Mouse (Mus musculus) adipocyte (in vitro differentiated cells): ENCODE results near the gene Hspb7.
A peak's percentile ranks its signal among the peaks of the same experiment; 100 is the strongest.

Experiments
- DNase-seq: peaks from one replicate; pipeline ENCODE4 v3.0.0-alpha.2; 2016; ENCODE audit warnings: low spot score

Gene Hspb7

GRCm38 (mm10) chr4:141420192-141420829 is at the start of gene Hspb7:
Gene Hspb7, plus strand, starts transcription at chr4:141420779.
- no peak for DNase-seq

DNA sequence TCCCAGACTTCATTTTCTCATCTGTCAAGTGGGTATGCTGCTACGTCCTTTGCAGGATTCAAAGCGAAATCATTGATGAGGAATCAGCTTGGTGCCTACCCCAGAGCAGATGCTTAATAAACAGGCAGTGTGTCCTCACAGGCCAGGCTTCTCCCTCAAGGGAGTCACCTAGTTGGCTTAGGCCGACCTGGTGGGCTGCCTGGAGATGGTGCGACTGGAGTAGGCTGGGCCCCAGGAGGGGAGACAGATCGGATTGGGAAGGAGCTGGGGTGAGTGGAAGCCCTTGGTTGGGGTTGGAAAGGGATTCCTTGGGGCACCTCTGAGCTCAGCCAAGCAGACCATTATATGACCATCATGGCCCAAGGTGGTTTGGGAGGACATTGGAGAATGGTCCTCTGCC is 48.2 kb upstream of the Hspb7 start:
- peak; percentile 29 for DNase-seq

DNA sequence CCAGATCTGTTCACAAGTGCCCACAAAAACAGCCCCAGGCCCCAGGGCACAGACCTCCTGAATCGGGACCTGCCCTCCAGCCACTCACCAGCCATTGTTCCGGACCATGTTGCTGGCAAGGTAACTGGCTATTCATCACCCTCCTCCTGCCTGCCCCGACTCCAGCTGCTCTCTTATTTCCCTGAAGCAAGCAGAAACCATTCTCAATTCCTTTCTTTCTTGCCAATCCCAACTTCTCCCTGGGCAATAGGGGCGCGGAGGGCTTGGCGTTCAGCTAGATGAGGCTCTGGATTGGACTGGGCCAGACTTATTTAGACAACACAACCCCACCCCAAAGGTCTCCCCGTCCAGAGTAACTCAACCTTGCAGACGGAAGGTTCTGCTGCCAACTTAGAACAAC is 40.9 kb upstream of the Hspb7 start:
- no peak for DNase-seq

DNA sequence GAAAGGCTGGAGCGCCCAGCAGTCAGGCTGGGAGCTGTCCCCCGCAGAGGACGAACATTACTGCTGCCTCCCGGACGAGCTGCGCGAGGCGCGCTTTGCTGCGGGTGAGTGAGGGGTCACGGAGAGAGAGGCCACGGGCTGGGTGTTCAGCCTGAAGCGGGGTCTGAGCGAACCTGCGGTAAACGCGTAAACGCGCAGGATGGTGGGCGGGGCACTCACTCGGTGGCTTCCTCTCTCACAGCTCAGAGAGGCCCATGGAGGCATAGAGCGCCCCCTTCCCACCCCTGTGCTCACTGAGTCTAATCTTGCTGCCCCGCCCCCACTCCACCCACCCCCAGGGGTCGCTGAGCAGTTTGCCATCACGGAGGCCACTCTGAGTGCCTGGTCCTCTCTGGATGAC is 38.2 kb upstream of the Hspb7 start:
- no peak for DNase-seq

GRCm38 (mm10) chr4:141385275-141385674 is 35.3 kb upstream of the Hspb7 start:
- peak; percentile 64 for DNase-seq

DNA sequence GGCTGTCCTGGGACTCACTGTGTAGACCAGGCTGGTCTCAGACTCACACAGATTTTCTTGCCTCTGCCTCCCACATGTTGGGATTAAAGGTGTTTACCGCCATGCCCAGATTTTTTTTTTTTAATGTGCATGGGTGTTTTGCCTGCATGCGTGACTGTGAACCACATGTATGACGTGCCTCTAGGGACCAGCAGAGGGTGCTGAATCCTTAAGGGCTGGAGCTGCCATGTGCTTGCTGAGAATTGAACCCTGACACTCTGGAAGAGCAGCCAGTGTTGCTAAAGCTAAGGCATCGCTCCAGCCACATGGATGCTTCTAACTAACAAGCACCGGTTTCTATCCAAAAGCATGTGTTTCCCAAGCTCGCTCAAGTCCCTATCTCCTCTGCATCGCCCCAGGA is 34.4 kb upstream of the Hspb7 start:
- no peak for DNase-seq

- peak; percentile 74 for DNase-seq
These were observed 33.3 kb upstream of the Hspb7 start for GRCm38 (mm10) chr4:141387093-141387784.

DNA sequence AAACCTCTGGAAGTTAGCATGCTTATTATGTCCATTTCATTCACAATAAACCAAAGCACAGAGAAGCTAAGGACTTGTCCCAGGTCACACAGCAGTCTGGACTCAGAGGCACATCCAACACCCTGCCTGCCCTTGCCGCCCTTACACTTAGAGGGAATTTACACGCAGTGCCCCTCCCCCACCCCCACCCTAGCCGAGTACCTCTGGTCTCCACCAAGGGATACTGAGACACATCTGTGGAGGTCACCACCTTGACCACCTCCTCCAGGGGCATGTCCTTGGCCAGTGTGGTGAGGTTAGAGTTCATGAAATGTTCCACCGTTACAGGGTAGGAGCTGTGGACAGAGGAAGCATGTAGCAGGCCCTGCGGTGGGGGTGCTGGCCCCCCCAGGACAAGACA is 32.6 kb upstream of the Hspb7 start:
- no peak for DNase-seq

DNA sequence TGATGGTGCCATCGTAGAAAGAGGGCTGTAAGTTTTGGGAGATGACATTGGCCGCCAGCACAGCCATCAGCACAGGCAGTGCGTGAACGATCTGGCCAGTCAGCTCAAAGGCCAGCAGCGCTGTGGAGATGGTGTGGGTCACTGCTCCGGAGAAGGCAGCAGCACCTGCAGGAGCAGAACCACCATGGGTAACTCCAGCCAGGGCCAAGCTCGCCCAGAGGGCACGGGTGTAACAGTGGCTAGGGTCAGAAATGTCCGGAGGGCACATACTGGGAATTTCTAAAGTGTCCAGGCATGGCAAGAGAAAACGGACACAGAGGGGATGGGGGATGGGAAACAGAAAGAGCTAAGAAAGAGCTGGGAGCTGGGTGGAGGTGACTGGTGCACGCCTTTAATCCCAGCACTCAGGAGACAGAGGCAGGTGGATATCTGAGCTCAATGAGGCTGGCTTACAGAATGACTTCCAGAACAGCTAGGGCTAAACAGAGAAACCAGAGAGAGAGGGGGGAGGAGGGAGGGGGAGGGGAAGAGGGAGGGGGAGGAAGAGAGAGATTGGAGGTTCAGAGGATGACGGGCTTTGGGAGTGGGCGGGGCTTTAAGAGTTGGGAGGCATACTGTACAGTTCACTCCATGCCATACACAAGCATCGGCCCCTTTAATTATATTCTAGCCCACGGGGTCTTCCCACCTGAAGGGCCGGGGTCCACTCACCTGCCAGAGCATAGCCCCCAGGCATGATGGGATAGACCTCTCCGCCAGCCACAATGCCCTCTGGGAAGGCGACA is 31.0 kb upstream of the Hspb7 start:
- no peak for DNase-seq

DNA sequence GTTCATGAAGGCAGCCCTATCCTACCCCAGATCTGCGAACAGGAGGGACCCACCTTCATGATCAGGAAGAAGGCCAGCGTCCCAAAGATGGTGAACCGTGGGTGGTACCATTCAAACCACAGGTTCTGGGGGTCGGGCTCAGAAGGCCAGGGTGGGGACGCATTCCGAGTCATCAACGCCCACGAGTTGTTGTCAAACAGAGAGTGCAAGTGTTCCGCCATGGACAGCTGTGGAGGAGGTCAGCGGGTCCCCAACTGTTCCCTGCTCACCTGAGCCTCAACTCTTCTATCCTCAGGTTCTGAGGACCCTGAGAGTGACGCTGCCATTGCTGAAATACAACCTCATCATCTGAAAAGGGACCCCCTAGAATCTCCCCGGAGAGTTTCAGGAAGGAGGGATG is 29.3 kb upstream of the Hspb7 start:
- DNase-seq, result no peak

DNA sequence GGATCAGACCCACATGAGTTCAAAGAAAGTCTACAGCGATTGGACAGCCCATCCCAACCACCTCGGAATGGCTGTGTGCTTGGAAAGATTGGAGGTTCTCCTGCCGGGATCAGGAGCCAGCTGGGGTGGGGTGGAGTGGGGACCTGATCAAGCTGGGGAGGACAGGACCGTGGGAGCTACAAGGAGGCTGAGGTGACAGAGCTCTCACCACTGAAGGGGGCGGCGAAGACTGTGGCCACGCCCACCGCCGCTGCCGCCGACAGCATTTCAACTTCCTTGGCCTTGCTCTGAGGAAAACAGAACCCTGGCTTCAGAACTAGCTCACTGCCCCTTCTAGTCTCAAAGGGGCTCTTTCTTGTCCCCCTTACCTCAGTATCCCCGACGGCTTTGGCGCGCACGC is 25.8 kb upstream of the Hspb7 start:
- no peak for DNase-seq

DNA sequence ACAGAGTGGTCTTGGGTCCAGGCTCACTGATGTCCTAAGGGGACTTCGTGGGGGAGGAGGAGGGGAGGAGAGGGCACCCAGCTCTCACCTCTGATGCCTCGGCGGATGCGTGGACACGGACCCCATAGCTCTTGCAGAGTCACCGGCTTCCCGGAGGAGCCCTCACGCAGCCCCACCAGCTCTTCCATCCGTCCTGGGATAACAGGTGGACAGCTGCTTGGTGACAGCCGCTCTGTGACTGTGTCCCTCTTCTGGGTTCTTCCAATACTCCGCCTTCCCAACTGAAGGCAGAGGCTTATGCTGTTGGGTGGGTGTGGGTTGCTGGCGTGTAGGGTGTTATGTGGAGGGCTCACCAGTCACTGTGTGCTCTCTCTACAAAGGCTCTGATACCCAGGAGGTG is 22.7 kb upstream of the Hspb7 start:
- no peak for DNase-seq

DNA sequence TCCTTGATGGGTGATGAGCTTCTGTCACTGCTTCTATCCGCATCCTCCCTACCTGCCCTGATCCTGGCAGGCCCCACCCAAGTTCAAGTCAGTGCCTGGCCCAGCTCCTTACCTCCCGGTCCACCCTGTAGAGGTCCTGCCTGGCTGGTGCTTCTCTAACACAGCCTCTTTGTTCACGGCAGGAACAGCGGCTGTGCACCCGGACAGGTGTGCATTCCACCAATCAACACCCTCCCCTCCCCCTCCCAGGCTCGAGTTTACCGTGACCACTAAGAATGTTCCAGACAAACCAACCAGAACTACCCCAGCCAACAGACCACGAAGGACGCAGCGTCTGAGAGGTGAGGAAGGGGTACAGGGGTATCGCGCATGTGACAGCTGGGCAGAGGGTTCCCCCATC is 22.0 kb upstream of the Hspb7 start, which contains the start of gene Clcnka:
Gene Clcnka, minus strand, starts transcription at position 180 of the 400 bp plus-strand sequence.
- DNase-seq, result no peak

GRCm38 (mm10) chr4:141400171-141400570 is 20.4 kb upstream of the Hspb7 start:
- DNase-seq, result no peak

- peak; percentile 78 for DNase-seq
These were observed 15.9 kb upstream of the Hspb7 start for GRCm38 (mm10) chr4:141404518-141405313.

DNA sequence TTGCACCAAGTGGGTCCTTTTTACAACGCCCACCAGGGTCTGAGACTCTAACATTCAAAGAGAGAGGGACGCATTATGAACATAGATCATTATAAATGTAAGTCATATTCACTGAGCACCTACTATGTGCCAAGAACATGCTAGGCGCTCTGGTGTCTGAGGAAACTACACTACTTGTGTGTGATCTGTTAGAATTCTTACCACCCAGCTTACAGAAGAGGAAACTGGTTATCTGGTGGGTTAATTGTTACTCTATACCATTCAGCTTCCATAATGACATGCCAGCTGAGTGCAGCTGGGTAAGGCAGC is 15.3 kb upstream of the Hspb7 start:
- no peak for DNase-seq

DNA sequence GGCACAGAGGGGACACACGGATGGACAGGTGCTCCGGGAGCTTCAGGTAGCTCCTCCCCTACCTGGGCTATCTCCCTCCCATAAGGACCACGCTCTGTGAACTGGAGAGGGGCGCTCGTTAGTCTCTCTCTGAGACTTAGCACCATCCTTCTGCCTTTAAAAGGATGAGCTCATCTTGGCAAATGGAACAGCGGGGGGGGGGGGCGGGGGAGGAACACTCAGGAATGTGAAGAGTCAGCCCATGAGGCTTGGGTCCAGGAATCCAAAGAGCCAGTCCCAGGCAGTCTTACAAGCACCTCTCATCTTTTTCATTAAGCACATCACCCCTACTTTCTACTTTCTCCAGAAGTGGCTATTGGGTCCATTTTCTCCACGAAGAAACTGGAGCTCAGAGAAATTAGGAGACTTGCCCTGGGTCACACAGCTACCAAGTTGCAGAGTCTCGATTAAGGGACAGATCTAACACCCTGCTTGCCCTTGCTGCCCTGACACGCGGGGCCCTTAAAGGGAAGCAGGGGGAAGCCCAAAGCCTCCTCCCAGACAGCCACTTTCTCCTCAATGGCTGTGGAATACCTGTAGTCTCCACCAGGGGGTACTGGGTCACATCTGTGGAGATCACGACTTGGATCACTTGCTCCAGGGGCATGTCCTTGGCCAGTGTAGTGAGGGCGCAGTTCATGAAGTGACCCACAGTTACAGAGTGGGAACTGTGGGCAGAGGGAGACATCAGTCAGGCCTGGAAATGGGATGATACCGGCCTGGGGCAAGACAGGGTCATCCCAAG is 13.9 kb upstream of the Hspb7 start:
- peak; percentile 40 for DNase-seq

DNA sequence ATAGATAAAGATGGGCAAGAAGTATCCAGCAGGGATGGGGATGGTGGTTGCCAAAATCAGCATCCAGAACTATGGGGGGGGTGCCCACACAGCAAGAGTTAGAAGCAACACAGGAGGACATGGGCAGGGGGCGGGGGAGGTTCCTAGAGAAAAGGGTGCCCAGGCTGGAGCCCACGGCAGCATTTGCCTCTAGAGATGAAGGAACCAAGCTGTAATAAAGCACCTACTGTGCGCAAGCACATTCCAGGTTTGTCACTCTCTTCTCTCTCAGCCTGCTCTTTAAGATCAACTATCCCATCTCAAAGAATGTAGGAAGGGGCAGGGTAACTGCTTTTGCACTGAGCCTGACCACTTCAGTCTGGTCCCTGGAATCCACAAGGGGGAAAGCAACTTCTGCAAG is 12.0 kb upstream of the Hspb7 start:
- DNase-seq, result no peak

DNA sequence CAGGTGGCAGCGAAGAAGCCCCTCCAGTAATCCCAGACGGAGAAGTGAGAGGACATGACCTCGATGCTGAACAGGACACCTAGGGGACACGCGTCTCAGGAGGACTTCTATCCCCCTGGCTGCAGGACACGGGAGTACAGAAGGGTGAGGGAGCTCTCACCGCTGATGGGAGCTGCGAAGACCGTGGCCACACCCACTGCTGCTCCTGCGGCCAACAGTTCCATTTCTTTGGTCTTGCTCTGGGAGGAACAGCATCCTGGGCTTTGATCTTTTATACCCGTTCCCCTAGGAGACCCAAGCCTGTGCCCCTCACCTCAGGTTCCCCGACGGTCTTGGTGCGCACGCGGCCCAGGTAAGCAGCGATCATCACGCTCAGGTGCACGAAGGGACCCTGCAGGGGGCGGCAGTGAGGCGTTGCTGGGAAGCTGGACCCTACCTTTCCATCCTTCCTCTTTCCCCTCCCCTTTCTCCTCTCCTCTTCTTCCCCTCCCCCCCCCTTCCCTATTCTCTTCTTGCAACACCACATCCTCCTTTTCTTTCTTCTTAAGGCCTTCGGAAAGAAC is 9.1 kb upstream of the Hspb7 start:
- DNase-seq, result no peak

DNA sequence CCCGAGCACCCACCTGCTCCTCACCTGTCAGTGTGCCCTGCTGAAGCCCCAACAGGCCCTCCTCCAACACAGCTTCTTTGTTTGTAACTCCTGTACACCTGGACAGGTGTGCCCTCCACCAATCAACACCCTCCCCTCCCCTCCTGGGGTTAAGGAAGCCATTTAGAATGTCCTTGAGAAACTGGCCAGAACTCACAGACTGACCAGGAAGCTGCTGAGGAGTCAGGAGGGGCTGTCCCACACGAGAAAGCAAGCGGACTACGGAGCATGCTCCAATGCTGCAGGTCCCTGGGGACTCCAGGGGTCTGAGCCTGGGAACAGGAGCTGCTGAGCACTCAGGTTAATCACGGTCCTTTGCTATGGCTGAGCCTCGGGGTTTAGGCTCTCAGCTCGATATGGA is 4.7 kb upstream of the Hspb7 start, which contains the start of gene Clcnkb:
Gene Clcnkb, minus strand, starts transcription at position 91 of the 400 bp plus-strand sequence.
- no peak for DNase-seq
